Mouse (Mus musculus): ENCODE results near the gene Adrb1.

Adrb1 gene

DNA sequence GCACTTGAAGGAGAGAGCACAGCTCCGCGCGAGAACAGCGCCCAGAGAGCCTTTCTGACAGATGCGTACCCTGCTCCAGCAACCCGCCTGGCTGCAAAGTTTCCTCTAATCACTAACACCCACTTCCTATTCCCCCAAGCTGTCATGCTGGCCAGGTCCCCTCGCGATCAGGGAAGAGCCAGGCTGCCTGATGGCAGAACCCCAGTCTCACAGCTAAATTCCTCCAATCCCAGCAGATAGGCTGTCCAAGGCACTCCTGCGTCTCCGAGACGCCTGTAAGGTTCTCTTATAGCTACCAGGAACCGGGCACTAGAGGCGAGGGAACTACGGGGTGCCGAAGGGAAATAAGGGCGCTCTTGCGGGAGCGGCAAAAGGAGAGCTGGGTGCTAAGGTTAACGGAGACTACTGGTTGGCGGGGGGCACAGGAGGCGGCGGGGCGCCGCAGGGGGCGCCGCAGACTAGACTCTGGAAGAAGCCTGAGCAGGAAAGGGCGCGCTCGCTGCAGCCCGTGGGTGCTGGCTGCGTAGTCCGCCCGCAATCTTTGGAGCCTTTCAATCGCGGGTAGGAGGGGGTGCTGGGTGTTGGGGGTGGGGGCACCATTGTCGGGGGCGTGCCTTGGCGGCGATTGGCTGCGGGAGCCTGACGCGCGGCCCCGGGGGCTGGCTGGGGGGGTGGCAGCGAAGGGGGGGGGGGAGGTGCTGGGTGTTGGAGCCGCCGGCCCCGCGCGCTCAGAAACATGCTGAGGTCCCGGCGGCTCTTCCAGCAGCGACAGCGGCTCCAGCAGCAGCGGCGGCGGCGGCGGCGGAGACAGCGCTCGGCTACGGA lies at the start of gene Adrb1:
Gene Adrb1 (plus strand): TSS at position 813 of the 825 bp plus-strand sequence.
- CTCF ChIA-PET, result no interaction called here

DNA sequence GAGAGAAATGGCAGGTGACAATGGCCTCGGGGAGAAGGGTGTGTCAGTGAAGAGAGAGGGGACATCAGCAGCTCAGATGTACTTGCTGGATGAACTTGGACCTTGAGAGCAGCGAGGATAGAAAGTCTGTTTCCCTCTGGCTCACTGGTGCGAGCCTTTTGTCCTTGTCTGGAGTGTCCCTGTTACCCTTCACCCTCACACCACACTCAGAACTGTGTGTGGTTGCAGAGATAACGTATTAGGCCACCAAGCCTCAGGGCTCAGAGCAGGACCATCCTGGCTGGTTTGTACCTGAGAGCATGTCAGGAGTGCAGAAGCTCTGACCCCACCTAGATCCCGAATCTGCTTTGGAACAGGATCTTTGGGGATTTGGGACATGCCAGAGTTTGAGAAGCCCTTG lies 46.3 kb upstream of the Adrb1 start:
- CTCF ChIA-PET, result no interaction called here

DNA sequence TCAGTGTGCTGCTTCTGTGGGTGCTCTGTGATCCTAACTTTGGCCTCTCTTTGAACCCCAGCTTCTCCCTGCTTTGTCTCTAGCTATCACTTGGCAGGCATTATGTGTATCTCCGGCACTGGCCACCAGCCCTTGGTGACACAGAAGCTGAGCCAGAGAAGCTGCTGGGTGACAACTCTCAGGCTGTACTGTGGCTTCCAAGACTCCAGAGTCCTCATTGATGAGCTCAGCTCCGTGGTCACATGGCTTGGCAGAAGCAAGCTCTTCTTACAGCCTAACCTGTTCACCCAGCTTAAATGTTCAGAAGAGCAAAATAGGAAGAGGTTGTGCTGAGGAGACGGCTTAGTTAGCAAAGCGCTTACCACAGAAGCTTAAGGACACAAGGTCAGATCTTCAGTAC lies 45.5 kb upstream of the Adrb1 start:
- CTCF ChIA-PET, result no interaction called here

GRCm38 (mm10) chr19:56677611-56678010 lies 44.4 kb upstream of the Adrb1 start:
- CTCF ChIA-PET, result no interaction called here

- CTCF ChIA-PET, result no interaction called here
Measured at GRCm38 (mm10) chr19:56678516-56678915, 43.5 kb upstream of the Adrb1 start.

DNA sequence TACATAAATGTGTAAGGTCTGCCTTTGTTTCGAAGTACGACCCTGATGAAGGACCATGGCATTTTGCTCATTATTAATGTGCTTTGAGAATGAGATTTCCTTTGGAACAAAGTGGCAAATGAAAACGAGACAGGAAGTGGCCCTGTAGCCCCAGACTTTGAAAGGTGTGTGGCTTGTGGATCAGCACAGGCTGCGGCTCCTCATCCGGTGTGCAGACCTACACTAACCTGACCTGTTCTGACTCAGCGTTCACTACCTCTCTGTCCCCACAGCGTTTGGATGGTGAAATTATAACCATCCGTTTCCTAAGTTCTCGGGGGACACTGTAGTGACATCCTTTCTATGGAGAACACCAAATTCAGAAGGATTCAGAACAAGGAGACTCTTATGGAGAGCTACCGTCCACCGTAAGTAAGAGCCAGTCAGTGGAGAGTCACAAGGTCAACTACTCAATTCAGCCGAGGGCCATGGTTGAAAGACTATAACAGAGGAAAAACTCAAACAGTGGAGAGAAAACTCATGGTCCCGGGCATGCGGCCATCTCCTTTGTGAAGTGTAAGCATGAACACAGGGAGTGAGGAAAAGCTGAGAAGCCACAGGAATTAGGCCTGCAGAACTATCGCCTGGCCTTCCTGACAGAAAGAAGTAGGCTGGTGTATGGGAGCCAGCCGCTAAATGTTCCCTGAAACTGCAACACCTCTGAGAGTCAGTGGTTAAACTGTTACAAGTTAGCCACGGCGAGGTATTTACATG lies 42.6 kb upstream of the Adrb1 start:
- CTCF ChIA-PET, result no interaction called here

DNA sequence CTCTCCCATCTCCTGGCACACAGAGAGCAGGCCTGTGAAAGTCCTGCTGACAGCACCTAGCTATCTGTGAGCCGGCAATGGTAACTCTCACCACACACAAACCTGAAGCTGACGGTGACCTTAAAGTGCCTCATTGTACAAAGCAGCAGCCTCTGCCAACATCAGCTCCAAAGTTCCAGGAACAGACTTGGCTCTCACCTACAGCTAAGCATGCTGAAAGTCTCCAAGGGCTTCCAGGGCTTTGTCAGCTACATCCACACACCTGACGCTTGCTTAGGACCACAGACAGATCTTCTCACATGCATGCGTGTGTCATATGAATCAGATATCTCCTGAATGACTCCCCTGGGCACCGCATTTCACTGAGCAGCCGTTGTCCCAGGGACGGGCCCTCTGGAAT lies 42.0 kb upstream of the Adrb1 start:
- CTCF ChIA-PET, result no interaction called here

- CTCF ChIA-PET, result no interaction called here
Measured at GRCm38 (mm10) chr19:56682297-56682696, 39.7 kb upstream of the Adrb1 start.

DNA sequence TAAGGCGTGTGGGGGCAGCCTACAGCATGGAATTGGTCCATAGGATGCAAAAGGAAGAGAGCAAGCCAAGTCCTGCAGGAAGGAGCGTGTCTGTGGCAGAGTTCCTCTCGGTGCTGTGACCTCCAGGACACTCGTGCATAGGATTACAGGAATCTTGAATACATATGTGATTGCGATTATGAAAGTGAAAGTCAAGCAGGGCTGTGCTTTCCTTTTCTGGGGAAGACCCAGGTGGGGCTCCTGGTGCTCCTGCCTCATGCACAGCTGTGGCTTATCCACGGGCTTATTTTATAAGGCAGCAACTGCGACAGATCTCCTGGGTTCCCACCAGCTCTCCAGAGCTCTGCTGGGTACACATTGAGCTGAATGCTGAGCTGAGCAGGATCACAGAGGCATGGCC lies 39.2 kb upstream of the Adrb1 start:
- CTCF ChIA-PET, result no interaction called here

DNA sequence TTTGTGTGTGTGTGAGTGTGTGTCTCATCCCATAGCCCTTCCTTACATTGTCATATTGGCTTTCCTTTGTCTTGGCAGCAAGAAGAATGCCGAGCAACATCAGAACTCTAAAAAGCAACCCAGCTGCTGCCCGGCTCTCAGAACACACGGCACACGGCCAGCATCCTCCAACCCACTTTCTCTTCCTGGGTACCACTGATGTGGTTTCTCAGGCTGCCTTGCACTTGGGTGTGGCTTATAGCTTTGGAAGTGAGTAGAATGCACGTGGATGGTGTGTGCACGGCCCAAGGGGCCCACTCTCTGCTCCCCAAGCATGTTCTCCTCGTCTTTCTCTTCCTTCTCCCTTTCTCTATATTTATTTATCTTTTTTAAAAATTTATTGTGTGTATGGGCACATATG lies 36.5 kb upstream of the Adrb1 start:
- CTCF ChIA-PET, result no interaction called here

DNA sequence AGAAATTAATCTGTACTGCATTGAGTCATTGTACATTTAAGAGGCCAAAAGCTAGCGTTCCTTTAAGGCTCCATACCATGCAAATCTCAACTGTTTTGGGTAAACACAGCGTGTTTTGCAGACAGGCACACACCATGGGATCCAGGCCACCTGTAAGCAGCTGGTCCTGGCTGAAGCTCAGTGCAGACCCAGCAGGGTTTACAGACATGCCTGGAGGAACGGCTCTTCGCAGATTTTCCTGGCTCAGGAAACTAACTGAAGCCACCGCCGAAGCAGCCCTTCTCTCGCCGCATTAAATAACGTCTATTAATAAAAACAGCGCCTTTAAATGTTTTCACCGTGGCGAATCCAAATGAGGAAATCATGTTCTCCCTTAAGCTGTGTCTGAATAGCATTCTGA lies 35.8 kb upstream of the Adrb1 start:
- CTCF ChIA-PET, result interaction anchor here (0.6 kb wide), 1 partner anchor 626 kb away, joined by 4 read pairs; no protein-coding TSS in a partner anchor

- CTCF ChIA-PET, result no interaction called here
Measured at GRCm38 (mm10) chr19:56687026-56687635, 34.9 kb upstream of the Adrb1 start.

DNA sequence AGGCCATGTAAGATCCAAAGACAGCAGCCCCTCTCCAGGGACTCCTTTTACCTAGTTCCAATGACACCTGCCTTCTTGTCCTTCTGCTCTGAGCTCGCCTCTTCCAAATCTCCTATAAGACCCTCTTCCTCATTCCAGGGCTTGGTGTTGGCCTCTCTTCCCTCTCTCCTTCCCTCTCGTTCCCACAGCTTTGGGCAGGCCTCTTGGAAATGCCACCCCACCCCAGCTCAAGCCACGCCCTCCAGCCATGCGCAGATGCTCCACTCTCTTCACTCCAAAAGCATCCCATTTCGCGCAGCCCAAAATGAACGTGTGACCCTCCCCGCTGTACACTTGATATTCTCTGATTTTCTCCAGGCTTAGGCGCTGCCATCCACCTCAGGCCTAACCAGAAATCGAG lies 34.3 kb upstream of the Adrb1 start:
- CTCF ChIA-PET, result no interaction called here

- CTCF ChIA-PET, result no interaction called here
Measured at GRCm38 (mm10) chr19:56688661-56689335, 33.2 kb upstream of the Adrb1 start.

GRCm38 (mm10) chr19:56689493-56689892 lies 32.5 kb upstream of the Adrb1 start:
- CTCF ChIA-PET, result no interaction called here

- CTCF ChIA-PET, result no interaction called here
Measured at GRCm38 (mm10) chr19:56691103-56691502, 30.9 kb upstream of the Adrb1 start.

DNA sequence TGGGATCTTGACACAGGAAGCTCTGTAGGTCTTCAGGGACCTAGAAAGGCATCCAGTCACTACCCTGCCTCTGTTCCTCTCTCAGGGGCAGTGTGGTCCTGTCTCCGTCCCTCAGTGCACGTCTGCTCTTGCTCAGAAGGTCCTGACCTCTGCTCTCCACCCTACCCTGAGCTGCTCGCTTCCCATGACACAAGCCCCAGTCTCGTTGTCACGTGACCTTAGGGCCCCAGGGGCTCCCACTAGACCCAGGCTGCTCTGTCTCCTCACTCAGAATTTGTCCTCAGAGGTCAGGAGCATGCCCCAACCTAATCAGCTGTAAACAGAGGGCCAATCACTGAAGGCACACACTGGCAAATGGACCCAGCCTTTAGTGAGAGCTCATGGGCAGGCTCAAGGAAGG lies 29.5 kb upstream of the Adrb1 start:
- CTCF ChIA-PET, result no interaction called here

GRCm38 (mm10) chr19:56697370-56698144 lies 24.4 kb upstream of the Adrb1 start:
- CTCF ChIA-PET, result no interaction called here

DNA sequence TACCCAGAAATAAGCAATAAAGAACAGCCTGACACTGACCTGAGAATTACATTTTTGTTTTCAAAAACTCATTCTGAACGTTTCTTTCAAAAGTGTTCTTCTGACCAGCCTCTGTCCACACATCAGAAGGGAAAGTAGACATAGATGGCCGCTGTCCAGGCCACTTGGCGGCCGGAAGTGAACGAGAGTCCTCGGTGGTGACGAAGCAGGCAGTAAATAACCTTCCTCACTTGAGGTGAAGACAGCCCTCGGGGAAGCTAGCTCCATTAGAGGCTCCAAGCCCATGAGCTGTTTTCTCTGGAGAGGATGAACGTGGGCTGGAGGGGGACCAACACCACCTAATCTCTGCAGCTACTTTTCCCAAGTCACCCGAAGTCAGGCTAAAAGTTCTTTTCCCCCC lies 21.2 kb upstream of the Adrb1 start:
- CTCF ChIA-PET, result no interaction called here

GRCm38 (mm10) chr19:56701404-56702033 lies 20.5 kb upstream of the Adrb1 start:
- CTCF ChIA-PET, result no interaction called here

- CTCF ChIA-PET, result no interaction called here
Measured at GRCm38 (mm10) chr19:56702039-56702438, 20.0 kb upstream of the Adrb1 start.
